Mouse (Mus musculus) embryonic fibroblast, embryonic 13.5 days (primary cell): Measurements from ENCODE around the gene Oscp1.

Experiments
- CTCF ChIP-seq: IDR thresholded peaks from 2 replicates; pipeline ENCODE4 v1.5.1; 2011; ENCODE audit warnings: mild to moderate bottlenecking, control low read depth, low read length, moderate library complexity, borderline replicate concordance; ENCODE audit not compliant: insufficient read depth
- POLR2A ChIP-seq: IDR thresholded peaks from 2 replicates; pipeline ENCODE4 v1.6.1; 2011; ENCODE audit warnings: low read depth, mild to moderate bottlenecking, control low read depth, low read length, moderate library complexity

DNA sequence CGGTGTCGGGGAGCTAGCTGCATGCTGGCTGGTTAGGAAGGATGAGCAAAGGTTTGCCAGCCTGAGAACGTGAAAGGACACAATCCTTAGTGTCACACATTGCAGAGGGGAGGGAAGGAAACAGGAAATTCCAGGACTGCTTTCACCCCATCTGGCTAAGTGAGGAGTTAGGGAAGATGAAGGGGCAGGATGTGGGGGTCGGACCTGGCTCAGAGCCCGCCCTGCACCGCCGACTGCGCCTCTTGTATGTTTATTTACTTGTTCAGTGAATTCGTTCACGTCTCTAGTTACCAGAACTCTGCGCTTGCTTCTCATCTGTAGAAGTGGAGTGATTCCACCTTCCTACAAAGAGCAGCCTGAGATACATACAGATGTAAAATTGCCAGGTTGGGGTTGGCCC, 72.1 kb downstream of the Oscp1 start:
- TF ChIP-seq CTCF = no peak
- no peak for TF ChIP-seq POLR2A
